Mouse (Mus musculus) duodenum, adult 2 months (tissue): ENCODE data around the gene Rlim. TPM values are rescaled to one million over a fixed set of nuclear protein-coding genes. Genes with fewer than 3 reads are reported as not detected.

Experiments
- polyA plus RNA-seq: library from polyadenylated mRNA; depleted of rRNA; stranded (reverse); fragments of >200 nt; gene quantifications from 2 replicates; pipeline ENCODE4 v1.2.3, GENCODE M21; 2012; ENCODE audit warnings: low replicate concordance; rRNA removed

The Rlim gene
- polyA plus RNA-seq = 0.49 and 0.65 TPM in 2 replicates

DNA sequence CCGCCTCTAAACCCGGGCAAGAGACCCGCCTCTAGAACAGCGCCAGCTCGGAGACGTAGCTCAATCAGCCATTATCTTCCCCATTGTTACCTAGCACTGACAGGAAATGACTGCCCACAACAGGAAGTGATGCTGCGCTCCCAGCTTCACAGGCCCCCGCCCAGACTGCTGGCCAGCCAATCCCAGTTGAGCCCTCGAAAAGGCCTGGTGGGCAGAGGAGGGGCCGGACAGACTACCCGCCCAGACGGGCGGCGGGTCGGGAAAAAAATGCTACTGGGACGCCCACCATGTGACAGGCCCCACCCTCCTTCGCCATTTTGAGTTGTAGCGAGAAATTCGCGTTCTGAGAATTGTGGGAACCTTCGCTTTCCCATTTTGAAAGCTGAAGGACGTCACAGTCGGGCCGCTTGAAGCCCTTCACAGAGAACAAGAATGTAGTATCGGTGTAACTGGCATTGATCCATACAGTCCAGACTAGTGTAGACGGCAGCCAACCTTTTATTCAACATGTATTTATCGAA, at the start of gene Rlim:
Gene Rlim, minus strand, starts transcription at position 116 of the 521 bp plus-strand sequence.

Other genes starting within 250 kb of the Rlim start
- gene Slc16a2, start 159.3 kb downstream of the Rlim start, polyA plus RNA-seq = 0.68 and 4.9 TPM in 2 replicates
- gene Nexmif, start 219.9 kb upstream of the Rlim start, polyA plus RNA-seq = 0.07 TPM in 1 of 2 replicates, not detected in the other